Mouse (Mus musculus) limb, embryonic 10.5 days (tissue): ENCODE measurements around the gene Slc25a27. TPM values are rescaled to one million over a fixed set of nuclear protein-coding genes. Genes with fewer than 3 reads are reported as not detected.
A peak's percentile ranks its signal among the peaks of the same experiment; 100 is the strongest.

Source experiments
- DNase-seq: peaks from one replicate; pipeline ENCODE4 v3.0.0-alpha.2; 2017; ENCODE audit warnings: low spot score
- H3K27ac ChIP-seq: fragments of 300-500 bp; sonication (generic); 2 replicates; pipeline ENCODE4 v1.5.1; 2016; ENCODE audit warnings: mild to moderate bottlenecking
- H3K27me3 ChIP-seq: fragments of 300-500 bp; sonication (generic); 2 replicates; pipeline ENCODE4 v1.6.1; 2016; ENCODE audit warnings: low read depth, mild to moderate bottlenecking; ENCODE audit not compliant: poor library complexity, severe bottlenecking
- H3K36me3 ChIP-seq: fragments of 300-500 bp; sonication (generic); 2 replicates; pipeline ENCODE4 v1.6.1; 2016; ENCODE audit warnings: mild to moderate bottlenecking, moderate library complexity
- H3K4me1 ChIP-seq: fragments of 300-500 bp; sonication (generic); 2 replicates; pipeline ENCODE4 v1.6.1; 2016
- H3K4me3 ChIP-seq: fragments of 300-500 bp; sonication (generic); 2 replicates; pipeline ENCODE4 v1.5.1; 2016; ENCODE audit warnings: mild to moderate bottlenecking, moderate library complexity
- H3K9me3 ChIP-seq: fragments of 300-500 bp; sonication (generic); replicated peaks from 2 replicates; pipeline ENCODE4 v1.6.1; 2016; ENCODE audit warnings: mild to moderate bottlenecking
- WGBS: fragments of 180-500 bp; shearing (Covaris S2); methylation state at CpG from one replicate; pipeline ENCODE4 v1.1.7; 2016; 5-methylcytosine and 5-hydroxymethylcytosine counted together
- polyA plus RNA-seq: library from polyadenylated mRNA; unstranded; fragments of >200 nt; fragmentation: Nextera tagmentation; extraction: Ambion mirVana; gene quantifications from 2 replicates; pipeline ENCODE4 v1.2.1, GENCODE M21; 2016

Slc25a27 gene
- polyA plus RNA-seq, 1 experiment from 2014 or later = 35.8 TPM

- Histone ChIP-seq H3K36me3 (peaks cover 23% of the 10 kb centered on the region), H3K4me3 (no peak overlapping the region), H3K4me1 (no peaks in the 10 kb centered on the region), H3K9me3 (no peaks in the 10 kb centered on the region), H3K27ac (no peak overlapping the region), H3K27me3 (no peaks in the 10 kb centered on the region)
- 80% methylated on average over 1 of the region's 1 CpGs for WGBS
- no peak for DNase-seq
Observed at GRCm38 (mm10) chr17:43677317-43677716, 10.3 kb upstream of the Slc25a27 start.

- WGBS = 84% methylated on average over 1 of the region's 1 CpGs
- Histone ChIP-seq H3K4me3 (no peak overlapping the region), H3K4me1 (no peaks in the 10 kb centered on the region), H3K36me3 (peaks cover 18% of the 10 kb centered on the region), H3K9me3 (no peaks in the 10 kb centered on the region), H3K27me3 (no peaks in the 10 kb centered on the region), H3K27ac (no peak overlapping the region)
- DNase-seq = no peak
Observed at GRCm38 (mm10) chr17:43676241-43676640, 9.2 kb upstream of the Slc25a27 start.

GRCm38 (mm10) chr17:43675228-43675627 is 8.2 kb upstream of the Slc25a27 start:
- no peak overlapping the region for H3K4me3 ChIP-seq
- DNase-seq = no peak
- WGBS = 97% methylated on average over 1 of the region's 1 CpGs

GRCm38 (mm10) chr17:43671907-43672306 is 4.9 kb upstream of the Slc25a27 start:
- H3K9me3 ChIP-seq = no peaks in the 10 kb centered on the region
- no peak overlapping the region for H3K27ac ChIP-seq
- no peaks in the 10 kb centered on the region for H3K36me3 ChIP-seq
- no peak overlapping the region for H3K4me3 ChIP-seq
- no peaks in the 10 kb centered on the region for H3K27me3 ChIP-seq
- DNase-seq = no peak
- WGBS = 84% methylated on average over 4 of the region's 4 CpGs
- H3K4me1 ChIP-seq = peaks cover 14% of the 10 kb centered on the region

More at GRCm38 (mm10) chr17:43675228-43675627, 8.2 kb upstream of the Slc25a27 start:
- Histone ChIP-seq H3K4me1 (no peaks in the 10 kb centered on the region), H3K27ac (no peak overlapping the region), H3K9me3 (no peaks in the 10 kb centered on the region), H3K27me3 (no peaks in the 10 kb centered on the region), H3K36me3 (peaks cover 7% of the 10 kb centered on the region)

DNA sequence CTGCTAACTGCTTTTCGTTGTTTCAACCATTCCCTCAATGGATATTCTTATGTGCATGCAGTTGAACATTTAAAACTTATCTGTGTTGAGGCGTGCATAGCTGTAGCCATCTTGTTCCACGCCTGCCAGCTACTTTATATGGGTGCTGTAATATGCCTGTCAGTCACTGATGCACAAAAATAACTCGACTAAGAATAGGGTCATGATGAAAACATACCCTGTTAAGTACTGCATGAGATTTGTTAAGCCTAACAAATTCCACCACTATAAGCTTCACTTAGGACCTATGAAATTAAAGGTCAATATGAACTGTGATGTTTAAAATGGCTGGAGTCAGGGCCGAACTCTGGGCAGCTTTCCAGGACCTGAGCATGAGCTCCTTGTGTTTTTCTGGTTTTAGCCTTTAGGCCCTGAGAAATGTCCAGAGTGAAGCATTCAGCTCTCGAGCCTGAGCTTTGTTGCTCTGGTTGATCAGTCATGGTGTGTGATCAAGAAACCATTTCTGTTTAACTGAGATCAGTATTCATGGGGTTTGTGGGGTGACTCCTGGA is 2.2 kb upstream of the Slc25a27 start:
- Histone ChIP-seq H3K27ac (no peak overlapping the region), H3K36me3 (no peaks in the 10 kb centered on the region), H3K9me3 (no peaks in the 10 kb centered on the region), H3K27me3 (no peaks in the 10 kb centered on the region), H3K4me3 (peak overlapping the region; percentile 78), H3K4me1 (peaks cover 24% of the 10 kb centered on the region)
- no peak for DNase-seq
- WGBS = 87% methylated on average over 6 of the region's 6 CpGs

DNA sequence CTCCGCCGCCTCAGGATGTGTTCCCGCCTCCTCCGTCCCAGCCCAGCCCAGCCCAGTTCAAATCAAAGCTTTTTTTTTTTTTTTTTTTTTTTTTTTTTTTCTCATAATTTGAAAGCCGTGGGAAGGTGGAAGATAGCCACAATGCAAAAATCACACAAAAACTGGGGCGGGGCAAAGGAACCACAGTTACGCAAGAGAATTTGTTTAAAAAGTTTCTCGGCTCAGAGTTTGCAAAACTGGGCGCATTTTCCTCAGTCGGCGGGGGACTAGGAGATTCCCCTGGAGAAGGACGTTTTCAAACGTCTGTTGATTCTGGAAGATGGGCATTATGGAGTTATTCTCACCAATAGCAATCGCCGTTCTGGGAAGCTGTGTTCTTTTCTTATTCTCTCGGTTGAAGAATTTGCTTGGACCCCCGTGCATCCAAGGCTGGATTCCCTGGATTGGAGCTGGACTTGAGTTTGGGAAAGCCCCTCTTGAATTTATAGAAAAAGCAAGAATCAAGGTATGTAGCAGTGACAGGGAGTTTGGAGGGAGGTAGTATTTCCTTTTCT is 353 bp upstream of the Slc25a27 start, which contains the start of gene Cyp39a1:
Cyp39a1 (plus strand) TSS at position 136 of the 554 bp plus-strand sequence.
- WGBS = under 1% methylated on average over 17 of the region's 17 CpGs
- Histone ChIP-seq H3K4me3 (peak within 1 kb of the TSS; percentile 78), H3K27ac (peak within 1 kb of the TSS; percentile 88), H3K36me3 (peaks cover 11% of the 10 kb centered on the region; the same call in 1 of the 2 replicates), H3K4me1 (peaks cover 24% of the 10 kb centered on the region), H3K27me3 (no peaks in the 10 kb centered on the region), H3K9me3 (no peaks in the 10 kb centered on the region)
- DNase-seq = no peak

DNA sequence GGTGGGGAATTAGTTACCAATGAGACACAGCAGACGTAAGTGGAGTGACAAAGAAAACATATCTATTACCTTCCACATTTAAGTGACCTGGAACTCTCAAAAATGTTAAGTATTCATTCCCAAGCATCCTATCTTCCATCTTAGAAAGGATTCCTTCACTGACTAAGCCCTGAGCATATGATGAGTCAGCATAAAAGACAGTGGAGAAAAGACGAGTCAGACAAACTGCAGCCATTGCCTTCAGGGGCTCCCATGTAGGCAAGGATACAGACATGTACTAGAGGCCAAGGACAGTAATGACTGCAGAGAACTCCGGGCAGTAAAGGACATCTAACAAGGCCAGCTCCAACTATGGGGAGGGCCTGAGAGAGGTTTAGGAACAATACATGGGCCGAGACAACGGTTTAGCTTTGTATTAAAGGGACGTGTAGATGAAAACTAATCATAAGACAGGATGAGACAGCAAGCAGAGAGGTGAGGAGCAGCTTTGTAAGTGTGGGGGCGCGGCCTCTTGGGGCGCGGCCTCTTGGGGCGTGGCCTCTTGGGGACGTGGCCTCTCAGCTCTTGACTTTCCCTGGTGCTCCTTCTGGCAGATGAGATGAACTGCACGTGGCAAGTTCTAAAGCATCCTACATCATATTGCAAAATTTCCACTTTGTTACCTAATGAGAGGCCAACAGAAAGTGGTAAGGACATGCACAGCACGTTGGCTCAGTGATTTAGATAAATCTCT is 15.5 kb downstream of the Slc25a27 start:
- Histone ChIP-seq H3K4me1 (no peaks in the 10 kb centered on the region), H3K27ac (no peak overlapping the region), H3K4me3 (no peak overlapping the region), H3K36me3 (peaks cover 41% of the 10 kb centered on the region), H3K27me3 (no peaks in the 10 kb centered on the region), H3K9me3 (no peaks in the 10 kb centered on the region)
- WGBS = 70% methylated on average over 14 of the region's 14 CpGs
- no peak for DNase-seq

DNA sequence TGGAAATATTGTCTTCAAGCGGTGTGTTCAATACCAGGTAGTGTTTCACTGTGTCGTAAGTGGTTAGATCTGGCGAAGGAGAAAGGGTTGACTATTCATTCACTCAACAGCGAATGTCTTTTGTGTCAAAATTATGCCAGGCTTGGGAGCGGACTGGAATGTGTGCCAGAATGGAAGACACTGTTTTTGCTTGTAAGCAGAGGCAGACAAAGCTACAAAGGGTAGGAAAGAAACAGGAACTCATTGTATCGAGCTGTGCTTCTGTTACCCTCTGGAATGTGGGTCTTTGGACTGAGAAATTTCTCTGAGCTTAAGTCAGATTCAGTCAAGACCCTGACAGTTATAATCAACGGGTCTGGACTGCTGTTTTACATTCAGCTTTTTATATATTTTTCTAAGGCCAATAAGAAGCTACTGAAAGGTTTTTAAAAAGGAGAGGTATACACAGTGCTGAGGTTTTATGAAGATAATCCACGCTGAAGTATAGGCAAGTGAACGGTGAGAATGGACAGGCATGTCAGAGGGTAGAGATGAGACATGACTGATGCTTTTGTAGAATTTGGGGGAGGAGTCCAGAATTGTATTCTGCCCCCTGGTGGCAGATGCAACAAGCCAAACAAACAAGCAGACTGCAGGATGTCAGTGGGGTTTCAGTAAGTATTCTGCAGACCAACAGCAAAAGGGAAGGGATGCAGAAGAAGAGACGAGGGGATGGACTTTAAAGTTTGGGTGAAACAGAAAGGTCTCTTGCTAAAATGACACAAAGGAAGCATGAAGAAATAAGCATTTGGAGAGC is 17.2 kb downstream of the Slc25a27 start:
- Histone ChIP-seq H3K9me3 (no peaks in the 10 kb centered on the region), H3K4me3 (no peak overlapping the region), H3K4me1 (no peaks in the 10 kb centered on the region), H3K27ac (no peak overlapping the region), H3K36me3 (peaks cover 56% of the 10 kb centered on the region), H3K27me3 (no peaks in the 10 kb centered on the region)
- peak; percentile 32 for DNase-seq
- 93% methylated on average over 10 of the region's 10 CpGs for WGBS

- no peak overlapping the region for H3K4me3 ChIP-seq
- no peaks in the 10 kb centered on the region for H3K9me3 ChIP-seq
- H3K27me3 ChIP-seq = no peaks in the 10 kb centered on the region
- DNase-seq = no peak
- no peak overlapping the region for H3K27ac ChIP-seq
- no peaks in the 10 kb centered on the region for H3K4me1 ChIP-seq
- H3K36me3 ChIP-seq = peaks cover 68% of the 10 kb centered on the region
- 78% methylated on average over 5 of the region's 5 CpGs for WGBS
Observed at GRCm38 (mm10) chr17:43646925-43647324, 20.1 kb downstream of the Slc25a27 start.

- Histone ChIP-seq H3K4me3 (no peak overlapping the region), H3K27me3 (no peaks in the 10 kb centered on the region), H3K27ac (no peak overlapping the region), H3K9me3 (no peaks in the 10 kb centered on the region), H3K4me1 (no peaks in the 10 kb centered on the region), H3K36me3 (peaks cover 53% of the 10 kb centered on the region)
- WGBS = 94% methylated on average over 3 of the region's 3 CpGs
- no peak for DNase-seq
Observed at GRCm38 (mm10) chr17:43645136-43645535, 21.9 kb downstream of the Slc25a27 start.

GRCm38 (mm10) chr17:43644375-43644774 is 22.6 kb downstream of the Slc25a27 start:
- H3K27ac ChIP-seq = no peak overlapping the region
- H3K27me3 ChIP-seq = no peaks in the 10 kb centered on the region
- no peak for DNase-seq
- H3K9me3 ChIP-seq = no peaks in the 10 kb centered on the region
- H3K36me3 ChIP-seq = peaks cover 49% of the 10 kb centered on the region
- no peak overlapping the region for H3K4me3 ChIP-seq
- H3K4me1 ChIP-seq = no peaks in the 10 kb centered on the region
- 89% methylated on average over 7 of the region's 7 CpGs for WGBS

DNA sequence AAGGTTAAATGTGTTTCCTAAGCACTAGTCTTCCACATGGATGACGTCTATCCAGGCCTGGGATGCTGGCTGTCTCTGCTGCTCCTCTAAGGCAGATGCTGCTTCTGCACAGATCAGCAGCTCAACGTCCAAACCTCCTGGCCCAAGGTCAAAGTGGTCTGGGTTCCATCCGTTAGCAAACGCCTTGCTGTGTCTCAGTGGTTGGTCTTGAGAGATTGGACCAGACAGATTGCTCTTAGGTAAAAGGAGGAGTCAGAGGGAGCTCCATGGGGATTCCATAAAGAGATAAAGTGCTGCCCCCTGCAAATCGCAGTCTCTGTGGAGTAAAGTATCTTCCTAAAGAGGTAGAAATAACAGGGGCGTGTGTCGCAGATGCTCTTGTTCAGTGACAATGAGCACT is 23.8 kb downstream of the Slc25a27 start:
- Histone ChIP-seq H3K9me3 (no peaks in the 10 kb centered on the region), H3K4me3 (no peak overlapping the region), H3K27me3 (no peaks in the 10 kb centered on the region), H3K27ac (no peak overlapping the region), H3K36me3 (peaks cover 42% of the 10 kb centered on the region), H3K4me1 (no peaks in the 10 kb centered on the region)
- WGBS = 84% methylated on average over 7 of the region's 7 CpGs
- DNase-seq = no peak

DNA sequence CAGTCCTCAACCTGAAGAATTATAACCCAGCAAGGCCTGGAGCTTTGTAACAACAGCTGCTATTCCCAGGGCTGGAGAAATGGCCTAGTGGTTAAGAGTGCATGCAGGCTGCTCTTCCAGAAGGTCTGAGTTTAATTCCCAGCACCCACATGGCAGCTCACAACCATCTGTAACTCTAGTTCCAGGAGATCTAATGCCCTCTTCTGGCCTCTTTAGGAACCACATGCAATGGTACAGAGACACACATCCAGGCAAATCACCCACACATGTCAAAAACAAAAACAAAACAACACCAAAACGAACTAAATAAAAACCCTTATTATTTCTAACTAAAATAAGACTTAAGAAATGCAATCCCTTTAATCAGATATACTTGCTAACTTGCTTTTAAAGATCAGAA is 26.2 kb downstream of the Slc25a27 start:
- Histone ChIP-seq H3K4me3 (no peak overlapping the region), H3K36me3 (peaks cover 30% of the 10 kb centered on the region), H3K4me1 (no peaks in the 10 kb centered on the region), H3K27ac (no peak overlapping the region), H3K9me3 (no peaks in the 10 kb centered on the region), H3K27me3 (no peaks in the 10 kb centered on the region)
- WGBS = 80% methylated on average over 1 of the region's 1 CpGs
- no peak for DNase-seq
